Mouse (Mus musculus) liver, embryonic 11.5 days (tissue): ENCODE results near the gene Irf4. TPM values are rescaled to one million over a fixed set of nuclear protein-coding genes. Genes with fewer than 3 reads are reported as not detected.

Experiments used
- ATAC-seq: fragments of 200-750 bp; cut with Nextera tagmentation; replicated peaks from 2 replicates; pipeline ENCODE4 v1.8.0; 2017; ENCODE audit warnings: moderate number of reproducible peaks, mild to moderate bottlenecking, moderate TSS enrichment, moderate library complexity; ENCODE audit not compliant: low FRiP score
- DNase-seq: peaks from one replicate; pipeline ENCODE4 v3.0.0-alpha.2; 2017; ENCODE audit warnings: low spot score
- H3K27ac ChIP-seq: fragments of 300-500 bp; sonication (generic); 2 replicates; pipeline ENCODE4 v1.5.1; 2014; ENCODE audit warnings: mild to moderate bottlenecking, low read depth, low read length, control low read depth
- H3K27me3 ChIP-seq: fragments of 300-500 bp; sonication (generic); replicated peaks from 2 replicates; pipeline ENCODE4 v1.6.1; 2014; ENCODE audit warnings: low read length, mixed read lengths; ENCODE audit not compliant: control insufficient read depth, insufficient read depth
- H3K36me3 ChIP-seq: fragments of 300-500 bp; sonication (generic); 2 replicates; pipeline ENCODE4 v1.6.1; 2014; ENCODE audit warnings: mild to moderate bottlenecking, low read length, moderate library complexity, mixed read lengths; ENCODE audit not compliant: control insufficient read depth, insufficient read depth
- H3K4me1 ChIP-seq: fragments of 300-500 bp; sonication (generic); replicated peaks from 2 replicates; pipeline ENCODE4 v1.6.1; 2014; ENCODE audit warnings: low read length, mixed read lengths; ENCODE audit not compliant: control insufficient read depth, insufficient read depth
- H3K4me2 ChIP-seq: fragments of 300-500 bp; sonication (generic); 2 replicates; pipeline ENCODE4 v1.6.1; 2014; ENCODE audit warnings: mild to moderate bottlenecking, control low read depth, moderate library complexity
- H3K4me3 ChIP-seq: fragments of 300-500 bp; sonication (generic); 2 replicates; pipeline ENCODE4 v1.5.1; 2014; ENCODE audit warnings: low read depth, low read length, control low read depth
- H3K9ac ChIP-seq: fragments of 300-500 bp; sonication (generic); 2 replicates; pipeline ENCODE4 v1.6.1; 2014; ENCODE audit warnings: low read depth, low read length, control low read depth
- H3K9me3 ChIP-seq: fragments of 300-500 bp; sonication (generic); 2 replicates; pipeline ENCODE4 v1.6.1; 2016; ENCODE audit warnings: low read length, inconsistent platforms, mixed read lengths; ENCODE audit not compliant: control insufficient read depth
- WGBS: fragments of 180-500 bp; shearing (Covaris S2); extraction: QIAGEN DNeasy Blood & Tissue Kit; methylation state at CpG from one replicate; pipeline ENCODE4 v1.1.7; 2014; 5-methylcytosine and 5-hydroxymethylcytosine counted together
- polyA plus RNA-seq: library from polyadenylated mRNA; unstranded; fragments of >200 nt; fragmentation: Nextera tagmentation; extraction: Ambion mirVana; gene quantifications from 2 replicates; pipeline ENCODE4 v1.2.1, GENCODE M21; 2014

Gene Irf4
- polyA plus RNA-seq, 1 experiment from 2014 or later = 0.14 TPM

- WGBS = 79% methylated on average over 15 of the region's 15 CpGs
- ATAC-seq (no peak), DNase-seq (no peak)
- no peaks in the 10 kb centered on the region for H3K36me3 ChIP-seq
- no peaks in the 10 kb centered on the region for H3K27me3 ChIP-seq
- no peak overlapping the region for H3K4me2 ChIP-seq
- no peak overlapping the region for H3K4me3 ChIP-seq
- H3K27ac ChIP-seq = no peak overlapping the region
- no peaks in the 10 kb centered on the region for H3K9me3 ChIP-seq
- no peak overlapping the region for H3K9ac ChIP-seq
- no peaks in the 10 kb centered on the region for H3K4me1 ChIP-seq
Observed at GRCm38 (mm10) chr13:30730104-30730793, 18.8 kb upstream of the Irf4 start.

GRCm38 (mm10) chr13:30732709-30733445 lies 16.1 kb upstream of the Irf4 start:
- no peaks in the 10 kb centered on the region for H3K36me3 ChIP-seq
- H3K9me3 ChIP-seq = no peaks in the 10 kb centered on the region
- ATAC-seq = no peak
- H3K9ac ChIP-seq = no peak overlapping the region
- H3K27ac ChIP-seq = no peak overlapping the region
- H3K27me3 ChIP-seq = no peaks in the 10 kb centered on the region
- H3K4me1 ChIP-seq = no peaks in the 10 kb centered on the region
- no peak overlapping the region for H3K4me2 ChIP-seq
- H3K4me3 ChIP-seq = no peak overlapping the region
- 78% methylated on average over 11 of the region's 11 CpGs for WGBS
- DNase-seq = no peak

GRCm38 (mm10) chr13:30736721-30737120 lies 12.3 kb upstream of the Irf4 start:
- 78% methylated on average over 5 of the region's 5 CpGs for WGBS
- H3K4me2 ChIP-seq = no peak overlapping the region
- H3K27me3 ChIP-seq = no peaks in the 10 kb centered on the region
- ATAC-seq = no peak
- no peaks in the 10 kb centered on the region for H3K36me3 ChIP-seq
- no peak for DNase-seq
- no peak overlapping the region for H3K4me3 ChIP-seq
- H3K9ac ChIP-seq = no peak overlapping the region
- no peaks in the 10 kb centered on the region for H3K9me3 ChIP-seq
- H3K4me1 ChIP-seq = no peaks in the 10 kb centered on the region
- no peak overlapping the region for H3K27ac ChIP-seq

GRCm38 (mm10) chr13:30737257-30737656 lies 11.8 kb upstream of the Irf4 start:
- DNase-seq = no peak
- H3K4me1 ChIP-seq = no peaks in the 10 kb centered on the region
- no peak for ATAC-seq
- WGBS = 82% methylated on average over 2 of the region's 2 CpGs
- H3K9me3 ChIP-seq = no peaks in the 10 kb centered on the region
- H3K27me3 ChIP-seq = no peaks in the 10 kb centered on the region
- no peak overlapping the region for H3K4me2 ChIP-seq
- no peak overlapping the region for H3K9ac ChIP-seq
- H3K36me3 ChIP-seq = no peaks in the 10 kb centered on the region
- no peak overlapping the region for H3K27ac ChIP-seq
- no peak overlapping the region for H3K4me3 ChIP-seq

GRCm38 (mm10) chr13:30738310-30738840 lies 10.7 kb upstream of the Irf4 start:
- no peak for ATAC-seq
- DNase-seq = no peak
- Histone ChIP-seq H3K9ac (no peak overlapping the region), H3K27ac (no peak overlapping the region), H3K27me3 (no peaks in the 10 kb centered on the region), H3K36me3 (no peaks in the 10 kb centered on the region), H3K4me3 (no peak overlapping the region), H3K9me3 (no peaks in the 10 kb centered on the region), H3K4me2 (no peak overlapping the region), H3K4me1 (no peaks in the 10 kb centered on the region)
- 64% methylated on average over 4 of the region's 4 CpGs for WGBS

GRCm38 (mm10) chr13:30741172-30741571 lies 7.9 kb upstream of the Irf4 start:
- DNase-seq (no peak), ATAC-seq (no peak)
- H3K9me3 ChIP-seq = no peaks in the 10 kb centered on the region
- 64% methylated on average over 5 of the region's 5 CpGs for WGBS
- H3K9ac ChIP-seq = no peak overlapping the region
- H3K27ac ChIP-seq = no peak overlapping the region
- H3K4me3 ChIP-seq = no peak overlapping the region
- no peaks in the 10 kb centered on the region for H3K36me3 ChIP-seq
- no peaks in the 10 kb centered on the region for H3K27me3 ChIP-seq
- no peaks in the 10 kb centered on the region for H3K4me1 ChIP-seq
- no peak overlapping the region for H3K4me2 ChIP-seq

- no peak overlapping the region for H3K27ac ChIP-seq
- H3K4me3 ChIP-seq = no peak overlapping the region
- no peaks in the 10 kb centered on the region for H3K36me3 ChIP-seq
- 67% methylated on average over 6 of the region's 6 CpGs for WGBS
- ATAC-seq (no peak), DNase-seq (no peak)
- peaks cover 6% of the 10 kb centered on the region; the same call in 1 of the 2 replicates for H3K27me3 ChIP-seq
- H3K9me3 ChIP-seq = no peaks in the 10 kb centered on the region
- H3K4me1 ChIP-seq = no peaks in the 10 kb centered on the region
- no peak overlapping the region for H3K4me2 ChIP-seq
- no peak overlapping the region for H3K9ac ChIP-seq
Observed at GRCm38 (mm10) chr13:30742411-30742970, 6.5 kb upstream of the Irf4 start.

- no peak for DNase-seq
- Histone ChIP-seq H3K27ac (no peak overlapping the region), H3K4me3 (no peak overlapping the region), H3K27me3 (peaks cover 31% of the 10 kb centered on the region), H3K4me1 (no peaks in the 10 kb centered on the region), H3K36me3 (no peaks in the 10 kb centered on the region), H3K4me2 (no peak overlapping the region), H3K9ac (no peak overlapping the region), H3K9me3 (no peaks in the 10 kb centered on the region)
- WGBS = 64% methylated on average over 7 of the region's 7 CpGs
- ATAC-seq = no peak
Observed at GRCm38 (mm10) chr13:30745121-30745520, 3.9 kb upstream of the Irf4 start.
